ENCODE assay signal across 8 mouse cellular contexts in the genomic region with DNA sequence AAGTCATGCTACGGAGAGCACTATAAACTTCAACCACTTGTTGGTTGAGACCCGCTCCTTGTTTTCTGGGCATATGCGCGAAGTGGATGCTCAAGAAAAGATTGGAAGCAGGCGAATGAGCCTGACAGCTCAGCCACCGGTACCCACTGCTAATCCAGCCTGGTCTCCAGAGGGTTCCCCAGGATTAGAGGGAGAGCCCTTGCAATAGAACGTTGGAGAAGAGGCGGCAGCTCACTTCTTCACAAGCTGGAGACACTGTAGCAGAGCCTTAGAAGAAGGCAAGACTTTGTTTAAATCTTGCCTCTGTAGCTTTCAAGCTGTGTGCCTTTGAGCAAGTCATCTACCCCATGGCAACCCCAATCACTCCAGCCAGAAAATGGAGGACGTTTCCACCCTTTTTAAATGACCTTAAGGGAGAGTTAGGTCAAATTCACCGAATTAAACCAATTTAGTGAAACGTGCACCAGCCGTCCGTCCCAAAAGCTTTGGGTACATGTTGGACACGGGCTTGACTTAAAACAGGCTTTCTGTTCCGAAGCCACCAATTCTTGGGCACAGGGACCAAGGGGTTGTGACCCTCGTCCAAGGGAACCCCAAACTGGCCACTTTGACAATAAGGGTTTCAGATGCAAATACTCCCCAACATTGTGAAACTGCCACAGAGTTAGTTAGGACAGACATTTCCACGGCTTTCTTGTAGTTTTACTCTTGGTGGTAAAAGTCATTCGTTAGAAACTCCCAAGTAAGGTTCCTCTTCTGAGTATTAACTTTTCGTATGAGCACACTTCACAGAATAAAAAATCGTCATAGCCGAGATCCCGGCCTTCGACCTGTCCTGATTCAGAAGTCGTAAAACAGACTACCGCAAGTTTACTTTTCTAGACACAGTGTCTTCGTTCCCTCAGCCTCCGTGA. TPM values are rescaled to one million over a fixed set of nuclear protein-coding genes. Genes with fewer than 3 reads are reported as not detected.
DNase-seq lines count a peak whose midpoint lies in the region; ATAC-seq lines count a peak whose summit lies in the region.

No protein-coding gene starts in this region.

- peak overlapping the region; percentile 95 for H3K27ac ChIP-seq in kidney, embryonic 15.5 days
- H3K27ac ChIP-seq in embryonic facial prominence, embryonic 10.5 days (replicated peaks) = peak overlapping the region; percentile 97
- peak overlapping the region; percentile 95 for H3K27ac ChIP-seq in kidney, embryonic 16.5 days (ENCODE audit: low read length)
- no peak overlapping the region for H3K27ac ChIP-seq in neural tube, embryonic 11.5 days (ENCODE audit: low read depth, low read length)

- no peak for DNase-seq in kidney, postnatal 14 days
- no peak for DNase-seq in embryonic facial prominence, embryonic 10.5 days (ENCODE audit: low spot score)
- DNase-seq in neural tube, embryonic 11.5 days (ENCODE audit: low spot score) = no peak
- DNase-seq in layer of hippocampus, adult 9-10 months (ENCODE audit: low spot score) = no peak
- no peak for DNase-seq in cerebellum, adult 8-10 months

- 2% methylated on average over 27 of the region's 27 CpGs for WGBS in kidney, embryonic 15.5 days
- WGBS in embryonic facial prominence, embryonic 10.5 days = 2% methylated on average over 27 of the region's 27 CpGs
- WGBS in kidney, embryonic 16.5 days = 4% methylated on average over 27 of the region's 27 CpGs
- WGBS in neural tube, embryonic 11.5 days = 2% methylated on average over 27 of the region's 27 CpGs

- H3K4me2 ChIP-seq in kidney, embryonic 15.5 days = peak overlapping the region; percentile 84
- H3K4me2 ChIP-seq in kidney, embryonic 16.5 days (replicated peaks; ENCODE audit: low read depth, low read length) = peak overlapping the region; percentile 64
- peak overlapping the region; percentile 85 for H3K4me2 ChIP-seq in neural tube, embryonic 11.5 days (ENCODE audit: low read depth)

- peak overlapping the region; percentile 86 for H3K9ac ChIP-seq in kidney, embryonic 15.5 days
- H3K9ac ChIP-seq in kidney, embryonic 16.5 days (replicated peaks; ENCODE audit: low read length) = peak overlapping the region; percentile 94
- peak overlapping the region; percentile 79 for H3K9ac ChIP-seq in neural tube, embryonic 11.5 days (ENCODE audit: low read length)

- no peak for ATAC-seq in kidney, embryonic 15.5 days (replicated peaks; ENCODE audit: low FRiP score)
- ATAC-seq in kidney, embryonic 16.5 days (ENCODE audit: low FRiP score, low TSS enrichment) = no peak
- no peak for ATAC-seq in neural tube, embryonic 11.5 days (ENCODE audit: insufficient read depth, low FRiP score, low TSS enrichment)
- no peak for ATAC-seq in megakaryocyte-erythroid progenitor cell, adult 5-6 weeks (replicated peaks; ENCODE audit: low FRiP score, low TSS enrichment, poor library complexity, severe bottlenecking)

- H3K36me3 ChIP-seq in kidney, embryonic 15.5 days = peaks cover 9% of the 10 kb centered on the region
- peaks cover 10% of the 10 kb centered on the region for H3K36me3 ChIP-seq in embryonic facial prominence, embryonic 10.5 days (replicated peaks)
- peaks cover 6% of the 10 kb centered on the region for H3K36me3 ChIP-seq in kidney, embryonic 16.5 days (ENCODE audit: insufficient read depth, low read length)
- no peaks in the 10 kb centered on the region for H3K36me3 ChIP-seq in neural tube, embryonic 11.5 days (ENCODE audit: control insufficient read depth, insufficient read depth, low read length)

- peak overlapping the region; percentile 85 for H3K4me3 ChIP-seq in kidney, embryonic 15.5 days (replicated peaks)
- peak overlapping the region; percentile 92 for H3K4me3 ChIP-seq in embryonic facial prominence, embryonic 10.5 days
- peak overlapping the region; percentile 87 for H3K4me3 ChIP-seq in kidney, embryonic 16.5 days (ENCODE audit: low read length)
- H3K4me3 ChIP-seq in neural tube, embryonic 11.5 days (ENCODE audit: low read depth, low read length) = peak overlapping the region; percentile 94

- peaks cover 4% of the 10 kb centered on the region; the same call in 1 of the 2 replicates for H3K27me3 ChIP-seq in kidney, embryonic 15.5 days
- peaks cover 34% of the 10 kb centered on the region for H3K27me3 ChIP-seq in embryonic facial prominence, embryonic 10.5 days (replicated peaks; ENCODE audit: low read depth, poor library complexity, severe bottlenecking)
- no peaks in the 10 kb centered on the region; the same call in none of the 2 replicates for H3K27me3 ChIP-seq in kidney, embryonic 16.5 days (ENCODE audit: insufficient read depth, low read length)
- peaks cover 23% of the 10 kb centered on the region for H3K27me3 ChIP-seq in neural tube, embryonic 11.5 days (ENCODE audit: control insufficient read depth, insufficient read depth, low read length)

- no peaks in the 10 kb centered on the region for H3K9me3 ChIP-seq in kidney, embryonic 15.5 days (replicated peaks)
- H3K9me3 ChIP-seq in embryonic facial prominence, embryonic 10.5 days = no peaks in the 10 kb centered on the region
- H3K9me3 ChIP-seq in kidney, embryonic 16.5 days (ENCODE audit: low read length) = no peaks in the 10 kb centered on the region
- no peaks in the 10 kb centered on the region for H3K9me3 ChIP-seq in neural tube, embryonic 11.5 days (ENCODE audit: control insufficient read depth, low read length)

- peaks cover 66% of the 10 kb centered on the region for H3K4me1 ChIP-seq in kidney, embryonic 15.5 days
- peaks cover 71% of the 10 kb centered on the region for H3K4me1 ChIP-seq in embryonic facial prominence, embryonic 10.5 days
- peaks cover 53% of the 10 kb centered on the region for H3K4me1 ChIP-seq in kidney, embryonic 16.5 days (ENCODE audit: insufficient read depth, low read length)
- peaks cover 24% of the 10 kb centered on the region for H3K4me1 ChIP-seq in neural tube, embryonic 11.5 days (ENCODE audit: control insufficient read depth, insufficient read depth, low read length)

RNA-seq across cellular contexts. Expression of a gene that starts 2.2 kb away (rescaled TPM):
- 2.8 and 3.9 TPM in 2 replicates for polyA plus RNA-seq in kidney, embryonic 15.5 days (2015; fragmentation: Nextera tagmentation; extraction: Ambion mirVana)
- 2.1 and 2.2 TPM in 2 replicates for polyA plus RNA-seq in embryonic facial prominence, embryonic 10.5 days (2016; fragmentation: Nextera tagmentation; extraction: Ambion mirVana)
- polyA plus RNA-seq in kidney, embryonic 16.5 days (2015; fragmentation: Nextera tagmentation; extraction: Ambion mirVana) = 4.1 and 5.5 TPM in 2 replicates
- polyA plus RNA-seq in neural tube, embryonic 11.5 days (2014; fragmentation: Nextera tagmentation; extraction: Ambion mirVana) = 3.9 and 4.5 TPM in 2 replicates
- 5.4 and 6.1 TPM in 2 replicates for total RNA-seq in megakaryocyte-erythroid progenitor cell, adult 5-6 weeks (2014; fragmentation: Nextera tagmentation)
- 4.8 and 5.4 TPM in 2 replicates for total RNA-seq in megakaryocyte-erythroid progenitor cell, adult 5-6 weeks (2017)

RNA-seq across cellular contexts. Expression of a gene that starts 24.6 kb away (rescaled TPM):
- polyA plus RNA-seq in kidney, embryonic 15.5 days (2015; fragmentation: Nextera tagmentation; extraction: Ambion mirVana) = 41.2 and 42.7 TPM in 2 replicates
- 18.2 and 20.0 TPM in 2 replicates for polyA plus RNA-seq in embryonic facial prominence, embryonic 10.5 days (2016; fragmentation: Nextera tagmentation; extraction: Ambion mirVana)
- polyA plus RNA-seq in kidney, embryonic 16.5 days (2015; fragmentation: Nextera tagmentation; extraction: Ambion mirVana) = 47.3 and 53.1 TPM in 2 replicates
- 20.2 and 21.1 TPM in 2 replicates for polyA plus RNA-seq in neural tube, embryonic 11.5 days (2014; fragmentation: Nextera tagmentation; extraction: Ambion mirVana)
- 10.1 TPM in 1 of 2 replicates, not detected in the other for total RNA-seq in megakaryocyte-erythroid progenitor cell, adult 5-6 weeks (2014; fragmentation: Nextera tagmentation)
- 15.9 TPM in 1 of 2 replicates, not detected in the other for total RNA-seq in megakaryocyte-erythroid progenitor cell, adult 5-6 weeks (2017)

RNA-seq across cellular contexts. Expression of a gene that starts 31.5 kb away (rescaled TPM):
- polyA plus RNA-seq in kidney, embryonic 15.5 days (2015; fragmentation: Nextera tagmentation; extraction: Ambion mirVana) = 4.3 and 5.1 TPM in 2 replicates
- polyA plus RNA-seq in embryonic facial prominence, embryonic 10.5 days (2016; fragmentation: Nextera tagmentation; extraction: Ambion mirVana) = 13.0 and 14.4 TPM in 2 replicates
- polyA plus RNA-seq in kidney, embryonic 16.5 days (2015; fragmentation: Nextera tagmentation; extraction: Ambion mirVana) = 2.3 and 2.5 TPM in 2 replicates
- polyA plus RNA-seq in neural tube, embryonic 11.5 days (2014; fragmentation: Nextera tagmentation; extraction: Ambion mirVana) = 9.7 and 11.0 TPM in 2 replicates
- total RNA-seq in megakaryocyte-erythroid progenitor cell, adult 5-6 weeks (2014; fragmentation: Nextera tagmentation) = 2.6 and 2.9 TPM in 2 replicates
- total RNA-seq in megakaryocyte-erythroid progenitor cell, adult 5-6 weeks (2017) = 0.61 and 2.6 TPM in 2 replicates

RNA-seq across cellular contexts. Expression of a gene that starts 39.3 kb away (rescaled TPM):
- polyA plus RNA-seq in kidney, embryonic 15.5 days (2015; fragmentation: Nextera tagmentation; extraction: Ambion mirVana) = 13.2 and 16.6 TPM in 2 replicates
- polyA plus RNA-seq in embryonic facial prominence, embryonic 10.5 days (2016; fragmentation: Nextera tagmentation; extraction: Ambion mirVana) = 23.2 and 24.1 TPM in 2 replicates
- polyA plus RNA-seq in kidney, embryonic 16.5 days (2015; fragmentation: Nextera tagmentation; extraction: Ambion mirVana) = 12.3 and 16.3 TPM in 2 replicates
- polyA plus RNA-seq in neural tube, embryonic 11.5 days (2014; fragmentation: Nextera tagmentation; extraction: Ambion mirVana) = 17.5 and 17.8 TPM in 2 replicates
- 6.8 and 19.0 TPM in 2 replicates for total RNA-seq in megakaryocyte-erythroid progenitor cell, adult 5-6 weeks (2014; fragmentation: Nextera tagmentation)
- total RNA-seq in megakaryocyte-erythroid progenitor cell, adult 5-6 weeks (2017) = 0.23 and 0.28 TPM in 2 replicates

RNA-seq across cellular contexts. Expression of a gene that starts 42.2 kb away (rescaled TPM):
- polyA plus RNA-seq in kidney, embryonic 15.5 days (2015; fragmentation: Nextera tagmentation; extraction: Ambion mirVana) = 475 and 488 TPM in 2 replicates
- 634 and 654 TPM in 2 replicates for polyA plus RNA-seq in embryonic facial prominence, embryonic 10.5 days (2016; fragmentation: Nextera tagmentation; extraction: Ambion mirVana)
- 478 and 503 TPM in 2 replicates for polyA plus RNA-seq in kidney, embryonic 16.5 days (2015; fragmentation: Nextera tagmentation; extraction: Ambion mirVana)
- 545 and 553 TPM in 2 replicates for polyA plus RNA-seq in neural tube, embryonic 11.5 days (2014; fragmentation: Nextera tagmentation; extraction: Ambion mirVana)
- 226 and 360 TPM in 2 replicates for total RNA-seq in megakaryocyte-erythroid progenitor cell, adult 5-6 weeks (2014; fragmentation: Nextera tagmentation)
- total RNA-seq in megakaryocyte-erythroid progenitor cell, adult 5-6 weeks (2017) = 171 and 175 TPM in 2 replicates
